Mouse (Mus musculus) midbrain, embryonic 10.5 days (tissue): Measurements from ENCODE around the gene Pkd1l3. TPM values are rescaled to one million over a fixed set of nuclear protein-coding genes. Genes with fewer than 3 reads are reported as not detected.
A peak's percentile ranks its signal among the peaks of the same experiment; 100 is the strongest.

Experiments used
- DNase-seq: peaks from one replicate; pipeline ENCODE4 v3.0.0-alpha.2; 2017; ENCODE audit warnings: low spot score
- H3K27ac ChIP-seq: fragments of 300-500 bp; sonication (generic); replicated peaks from 2 replicates; pipeline ENCODE4 v1.5.1; 2016; ENCODE audit warnings: mild to moderate bottlenecking
- H3K27me3 ChIP-seq: fragments of 300-500 bp; sonication (generic); 2 replicates; pipeline ENCODE4 v1.6.1; 2016; ENCODE audit warnings: low read depth, mild to moderate bottlenecking; ENCODE audit not compliant: poor library complexity, severe bottlenecking
- H3K36me3 ChIP-seq: fragments of 300-500 bp; sonication (generic); 2 replicates; pipeline ENCODE4 v1.6.1; 2016; ENCODE audit warnings: mild to moderate bottlenecking, moderate library complexity
- H3K4me1 ChIP-seq: fragments of 300-500 bp; sonication (generic); 2 replicates; pipeline ENCODE4 v1.6.1; 2016
- H3K4me3 ChIP-seq: fragments of 300-500 bp; sonication (generic); 2 replicates; pipeline ENCODE4 v1.5.1; 2016; ENCODE audit warnings: mild to moderate bottlenecking, moderate library complexity
- H3K9me3 ChIP-seq: fragments of 300-500 bp; sonication (generic); replicated peaks from 2 replicates; pipeline ENCODE4 v1.6.1; 2016; ENCODE audit warnings: mild to moderate bottlenecking
- WGBS: fragments of 180-500 bp; shearing (Covaris S2); methylation state at CpG from one replicate; pipeline ENCODE4 v1.1.7; 2016; 5-methylcytosine and 5-hydroxymethylcytosine counted together
- polyA plus RNA-seq: library from polyadenylated mRNA; unstranded; fragments of >200 nt; fragmentation: Nextera tagmentation; extraction: Ambion mirVana; gene quantifications from 2 replicates; pipeline ENCODE4 v1.2.1, GENCODE M21; 2016

Pkd1l3 gene
- polyA plus RNA-seq, 1 experiment from 2014 or later: 0.25 TPM

DNA sequence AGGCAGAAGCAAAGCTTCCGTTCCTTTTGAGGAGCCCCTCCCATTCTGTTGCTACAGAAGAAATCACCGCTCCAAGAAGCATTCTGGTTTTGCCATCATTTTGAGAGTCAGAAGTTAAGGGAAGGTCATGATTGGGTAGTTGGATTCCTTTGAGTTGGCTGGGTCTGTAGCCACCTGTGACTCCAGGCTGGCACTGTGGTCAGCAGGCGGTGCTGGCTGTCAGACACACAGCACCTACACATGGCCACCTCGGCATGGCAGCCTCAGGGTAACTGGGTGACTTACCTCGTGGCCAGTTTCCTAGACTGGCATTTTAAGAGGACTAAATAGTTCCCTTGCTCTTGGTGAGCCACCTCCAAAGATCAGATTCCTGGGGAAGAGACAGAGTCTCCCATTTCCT lies 26.9 kb downstream of the Pkd1l3 start:
- WGBS: 83% methylated on average over 5 of the region's 5 CpGs
- no peaks in the 10 kb centered on the region for H3K4me1 ChIP-seq
- H3K9me3 ChIP-seq: no peaks in the 10 kb centered on the region
- no peaks in the 10 kb centered on the region for H3K27me3 ChIP-seq
- H3K4me3 ChIP-seq: no peak overlapping the region
- H3K27ac ChIP-seq: no peak overlapping the region
- no peak for DNase-seq
- H3K36me3 ChIP-seq: no peaks in the 10 kb centered on the region

- 85% methylated on average over 11 of the region's 11 CpGs for WGBS
- no peaks in the 10 kb centered on the region for H3K9me3 ChIP-seq
- no peak for DNase-seq
- no peaks in the 10 kb centered on the region for H3K36me3 ChIP-seq
- no peak overlapping the region for H3K27ac ChIP-seq
- no peak overlapping the region for H3K4me3 ChIP-seq
- H3K27me3 ChIP-seq: no peaks in the 10 kb centered on the region
- no peaks in the 10 kb centered on the region for H3K4me1 ChIP-seq
Measured at GRCm38 (mm10) chr8:109647331-109647730, 33.0 kb downstream of the Pkd1l3 start.

DNA sequence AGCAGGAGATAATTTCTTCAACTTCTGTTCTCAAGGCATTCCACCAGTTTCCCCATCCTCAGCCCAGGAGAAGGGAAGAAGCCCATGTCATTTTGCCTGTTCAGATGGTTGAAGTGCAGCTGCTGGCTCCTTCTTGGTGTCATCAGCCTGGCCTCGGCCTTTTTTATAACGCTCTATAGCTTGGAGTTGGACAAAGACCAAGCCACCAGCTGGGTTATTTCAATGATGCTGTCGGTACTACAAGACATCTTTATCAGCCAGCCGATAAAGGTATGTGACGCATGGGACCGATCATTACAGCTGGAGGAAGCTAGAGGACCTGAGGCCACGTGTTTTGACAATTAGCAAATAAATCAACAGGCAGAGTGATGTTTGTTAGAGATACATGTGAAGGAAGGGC lies 34.2 kb downstream of the Pkd1l3 start:
- no peak for DNase-seq
- 83% methylated on average over 7 of the region's 7 CpGs for WGBS
- H3K9me3 ChIP-seq: no peaks in the 10 kb centered on the region
- no peaks in the 10 kb centered on the region for H3K27me3 ChIP-seq
- no peak overlapping the region for H3K4me3 ChIP-seq
- H3K36me3 ChIP-seq: no peaks in the 10 kb centered on the region
- no peak overlapping the region for H3K27ac ChIP-seq
- H3K4me1 ChIP-seq: no peaks in the 10 kb centered on the region

GRCm38 (mm10) chr8:109650801-109651200 lies 36.5 kb downstream of the Pkd1l3 start:
- H3K27ac ChIP-seq: no peak overlapping the region
- no peaks in the 10 kb centered on the region for H3K9me3 ChIP-seq
- H3K4me3 ChIP-seq: no peak overlapping the region
- no peak for DNase-seq
- no peaks in the 10 kb centered on the region for H3K4me1 ChIP-seq
- 83% methylated on average over 10 of the region's 10 CpGs for WGBS
- H3K36me3 ChIP-seq: no peaks in the 10 kb centered on the region
- H3K27me3 ChIP-seq: no peaks in the 10 kb centered on the region

- Histone ChIP-seq H3K27me3 (no peaks in the 10 kb centered on the region), H3K27ac (no peak overlapping the region), H3K4me3 (no peak overlapping the region), H3K4me1 (no peaks in the 10 kb centered on the region), H3K36me3 (no peaks in the 10 kb centered on the region), H3K9me3 (no peaks in the 10 kb centered on the region)
- no peak for DNase-seq
- WGBS: 88% methylated on average over 3 of the region's 3 CpGs
Measured at GRCm38 (mm10) chr8:109656860-109657259, 42.5 kb downstream of the Pkd1l3 start.

- Histone ChIP-seq H3K36me3 (0 out of 2 replicates have a peak, but pooled peaks cover 3% of the 10 kb centered on the region), H3K27ac (no peak overlapping the region), H3K9me3 (no peaks in the 10 kb centered on the region), H3K27me3 (no peaks in the 10 kb centered on the region), H3K4me3 (no peak overlapping the region), H3K4me1 (no peaks in the 10 kb centered on the region)
- DNase-seq: no peak
- WGBS: 89% methylated on average over 3 of the region's 3 CpGs
Measured at GRCm38 (mm10) chr8:109662328-109662727, 48.0 kb downstream of the Pkd1l3 start.

DNA sequence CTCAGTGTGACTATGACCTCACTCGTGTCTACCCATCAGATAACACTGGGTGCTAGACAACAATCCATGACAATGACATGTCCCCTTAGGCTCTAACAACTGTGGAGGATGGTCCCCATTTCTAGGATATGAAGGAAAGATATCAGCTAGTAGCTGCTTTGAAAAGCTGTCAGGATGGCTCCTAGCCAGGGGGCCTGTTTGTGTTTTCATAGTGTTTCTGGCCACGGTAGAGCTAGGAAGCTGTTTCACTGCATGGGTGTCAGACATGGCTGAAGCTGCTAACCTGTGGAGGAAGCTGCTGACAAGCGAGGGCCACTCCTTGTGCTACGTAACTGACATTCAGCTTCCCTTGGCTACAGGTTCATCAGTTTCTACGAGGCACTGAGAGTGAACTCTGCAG lies 52.3 kb downstream of the Pkd1l3 start:
- no peaks in the 10 kb centered on the region for H3K27me3 ChIP-seq
- H3K4me1 ChIP-seq: no peaks in the 10 kb centered on the region
- H3K9me3 ChIP-seq: no peaks in the 10 kb centered on the region
- H3K36me3 ChIP-seq: peaks cover 42% of the 10 kb centered on the region
- H3K27ac ChIP-seq: no peak overlapping the region
- DNase-seq: no peak
- H3K4me3 ChIP-seq: no peak overlapping the region
- 89% methylated on average over 5 of the region's 5 CpGs for WGBS

DNA sequence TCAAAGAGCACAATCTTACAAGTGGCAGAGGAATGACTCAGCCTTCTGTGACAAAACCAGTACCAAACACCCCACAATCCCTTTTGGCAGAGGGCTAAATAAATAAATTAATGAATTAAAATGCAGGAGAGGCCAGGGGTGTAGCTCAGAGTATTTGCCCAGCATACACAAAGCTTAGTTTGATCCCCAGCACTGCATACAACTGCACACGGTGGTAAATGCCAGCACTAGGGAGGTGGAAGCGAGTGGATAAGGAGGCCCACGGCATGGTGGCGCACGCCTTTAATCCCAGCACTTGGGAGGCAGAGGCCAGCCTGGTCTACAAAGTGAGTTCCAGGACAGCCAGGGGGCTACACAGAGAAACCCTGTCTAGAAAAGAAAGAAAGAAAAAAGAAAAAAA lies 58.3 kb downstream of the Pkd1l3 start:
- Histone ChIP-seq H3K27me3 (no peaks in the 10 kb centered on the region), H3K36me3 (peaks cover 98% of the 10 kb centered on the region), H3K27ac (no peak overlapping the region), H3K4me1 (no peaks in the 10 kb centered on the region), H3K9me3 (no peaks in the 10 kb centered on the region), H3K4me3 (no peak overlapping the region)
- no peak for DNase-seq
- 93% methylated on average over 5 of the region's 5 CpGs for WGBS

GRCm38 (mm10) chr8:109673596-109673995 lies 59.3 kb downstream of the Pkd1l3 start:
- DNase-seq: no peak
- Histone ChIP-seq H3K36me3 (peaks cover 99% of the 10 kb centered on the region), H3K27ac (no peak overlapping the region), H3K4me3 (no peak overlapping the region), H3K9me3 (no peaks in the 10 kb centered on the region), H3K4me1 (no peaks in the 10 kb centered on the region), H3K27me3 (no peaks in the 10 kb centered on the region)
- WGBS: 89% methylated on average over 2 of the region's 2 CpGs

- 96% methylated on average over 9 of the region's 9 CpGs for WGBS
- Histone ChIP-seq H3K27ac (no peak overlapping the region), H3K36me3 (peaks cover 98% of the 10 kb centered on the region), H3K27me3 (no peaks in the 10 kb centered on the region), H3K9me3 (no peaks in the 10 kb centered on the region), H3K4me3 (no peak overlapping the region), H3K4me1 (no peaks in the 10 kb centered on the region)
- DNase-seq: no peak
Measured at GRCm38 (mm10) chr8:109675896-109676643, 61.8 kb downstream of the Pkd1l3 start.

DNA sequence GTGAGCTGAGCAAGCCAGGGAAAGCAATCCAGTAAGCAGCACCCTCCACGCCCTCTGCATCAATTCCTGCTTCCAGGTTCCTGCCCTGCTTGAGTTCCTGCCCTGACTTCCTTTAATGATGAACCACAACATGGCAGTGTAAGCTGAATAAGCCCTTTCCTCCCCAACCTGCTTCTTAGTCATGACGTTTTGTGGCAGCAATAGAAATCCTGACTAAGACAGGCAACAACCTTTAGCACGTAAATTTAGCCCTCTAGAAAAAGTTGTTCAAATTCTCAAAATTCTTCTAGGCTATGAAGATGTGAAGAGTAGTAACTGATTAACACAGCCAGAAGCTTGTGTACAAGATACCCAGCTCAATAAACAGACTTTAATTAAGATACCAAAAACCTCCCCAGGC lies 67.2 kb downstream of the Pkd1l3 start:
- Histone ChIP-seq H3K27me3 (no peaks in the 10 kb centered on the region), H3K4me3 (no peak overlapping the region), H3K27ac (no peak overlapping the region), H3K36me3 (peaks cover 71% of the 10 kb centered on the region), H3K9me3 (no peaks in the 10 kb centered on the region), H3K4me1 (no peaks in the 10 kb centered on the region)
- 87% methylated on average over 3 of the region's 3 CpGs for WGBS
- no peak for DNase-seq

DNA sequence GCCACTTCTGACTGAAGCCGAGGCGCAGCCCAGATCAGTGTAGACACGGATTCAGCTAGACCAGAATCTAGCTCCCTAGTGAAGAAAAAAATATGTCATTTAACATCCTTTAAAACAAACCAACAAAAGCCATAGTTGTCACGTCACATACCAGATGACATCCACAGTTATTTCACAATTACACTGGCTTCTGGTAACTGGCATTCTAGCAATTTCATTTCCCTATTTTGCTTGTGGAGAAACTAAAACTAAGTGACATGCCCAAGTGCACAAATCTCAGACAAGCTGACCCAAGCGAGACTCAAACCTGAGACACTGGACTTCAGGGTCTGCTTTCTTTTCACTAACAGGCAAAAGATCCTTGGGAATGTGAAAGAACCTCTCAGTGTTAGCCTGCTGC lies 67.8 kb downstream of the Pkd1l3 start:
- H3K36me3 ChIP-seq: peaks cover 65% of the 10 kb centered on the region
- WGBS: 96% methylated on average over 5 of the region's 5 CpGs
- DNase-seq: no peak
- no peak overlapping the region for H3K4me3 ChIP-seq
- no peaks in the 10 kb centered on the region for H3K9me3 ChIP-seq
- H3K27me3 ChIP-seq: no peaks in the 10 kb centered on the region
- no peak overlapping the region for H3K27ac ChIP-seq
- no peaks in the 10 kb centered on the region for H3K4me1 ChIP-seq

DNA sequence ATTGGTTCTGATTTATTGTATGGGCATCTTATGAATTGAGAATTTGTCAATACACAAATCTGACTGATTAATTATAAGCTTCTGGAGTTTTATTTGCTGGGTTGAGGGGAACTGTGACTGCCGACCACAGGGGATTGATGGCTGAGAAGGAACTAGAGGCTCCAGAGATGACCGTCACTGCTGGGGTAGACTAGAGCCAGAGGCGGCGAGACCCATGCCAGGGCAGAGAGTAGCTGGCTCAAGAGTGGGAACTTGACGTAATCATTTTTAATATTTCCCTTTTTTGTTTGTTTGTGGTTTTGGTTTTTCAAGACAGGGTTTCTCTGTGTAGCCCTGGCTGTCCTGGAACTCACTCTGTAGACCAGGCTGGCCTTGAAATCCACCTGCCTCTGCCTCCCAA lies 72.9 kb downstream of the Pkd1l3 start:
- DNase-seq: no peak
- Histone ChIP-seq H3K27ac (no peak overlapping the region), H3K4me3 (no peak overlapping the region), H3K36me3 (peaks cover 31% of the 10 kb centered on the region), H3K27me3 (no peaks in the 10 kb centered on the region), H3K4me1 (peaks cover 20% of the 10 kb centered on the region), H3K9me3 (no peaks in the 10 kb centered on the region)
- WGBS: 93% methylated on average over 5 of the region's 5 CpGs

DNA sequence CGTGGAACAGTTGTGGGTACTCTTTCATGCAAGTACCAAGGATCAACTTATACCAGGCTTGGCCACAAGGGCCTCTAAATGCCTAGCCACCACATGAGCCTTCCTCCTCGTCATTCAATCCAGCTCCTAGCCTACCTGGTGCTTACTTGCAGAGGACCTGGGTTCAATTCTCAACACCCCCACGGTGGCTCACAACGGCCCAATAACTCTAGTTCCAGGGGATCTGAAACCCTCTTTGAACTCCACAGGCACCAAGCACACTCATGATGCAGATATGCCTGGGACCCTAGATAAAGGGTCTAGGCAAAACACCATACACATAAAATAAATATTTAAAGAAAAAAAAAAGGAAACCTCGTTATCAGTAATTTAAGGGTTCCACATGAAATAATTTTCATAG lies 77.5 kb downstream of the Pkd1l3 start:
- Histone ChIP-seq H3K9me3 (no peaks in the 10 kb centered on the region), H3K27ac (no peak overlapping the region), H3K4me1 (peaks cover 30% of the 10 kb centered on the region), H3K36me3 (peaks cover 16% of the 10 kb centered on the region), H3K4me3 (peak overlapping the region; percentile 98), H3K27me3 (peaks cover 19% of the 10 kb centered on the region)
- DNase-seq: peak; percentile 17
- 65% methylated on average over 5 of the region's 5 CpGs for WGBS
